Mouse (Mus musculus) heart, adult 2 months (tissue): ENCODE measurements at regions not wholly inside any gene's neighbourhood (a gene's known extent, or its start where the extent isn't known, plus 50 kb on each side); places are given as distances from the start of the nearest gene placed in this dataset.

Experiments
- CTCF ChIP-seq: fragments of 200-600 bp; IDR thresholded peaks from 2 replicates; pipeline ENCODE4 v1.8.1; 2022; ENCODE audit warnings: antibody characterized with exemption, mild to moderate bottlenecking, moderate library complexity
- POLR2A ChIP-seq: fragments of 200-500 bp; IDR thresholded peaks from 2 replicates; pipeline ENCODE4 v1.6.1; 2011; ENCODE audit warnings: mild to moderate bottlenecking, low read depth, low read length, control low read depth; ENCODE audit not compliant: insufficient read depth

DNA sequence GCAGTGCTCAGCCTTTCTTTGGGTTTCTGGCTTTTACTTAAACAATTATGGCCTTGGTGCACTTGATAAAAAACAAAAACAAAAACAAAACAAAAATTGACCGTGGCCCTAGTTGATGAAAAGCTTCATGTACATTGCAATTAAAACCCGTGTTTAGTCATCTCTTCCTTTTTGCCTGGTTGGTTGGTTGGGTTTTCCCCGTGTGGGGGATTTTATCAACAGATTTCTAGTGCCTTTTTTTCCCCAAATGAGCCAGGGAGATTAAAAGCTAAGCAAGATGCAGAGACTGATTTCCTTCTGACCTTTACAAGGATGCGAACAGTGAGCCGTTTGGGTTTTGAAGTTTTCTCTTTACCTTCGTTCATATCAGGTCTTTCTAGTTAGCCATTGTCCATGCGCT is 121.1 kb upstream of the Npy start:
- TF ChIP-seq CTCF (no peak), POLR2A (no peak)
